Mouse (Mus musculus): ENCODE measurements around the gene Myadml2. TPM values are rescaled to one million over a fixed set of nuclear protein-coding genes. Genes with fewer than 3 reads are reported as not detected.
A peak's percentile ranks its signal among the peaks of the same experiment; 100 is the strongest.

Myadml2 gene
- polyA plus RNA-seq, 1 experiment from 2014 or later, result 0.61 TPM

- Histone ChIP-seq H3K9ac (ENCODE audit: low read depth, low read length) (no peak overlapping the region), H3K27me3 (ENCODE audit: control insufficient read depth, insufficient read depth, low read depth, low read length) (peaks cover 5% of the 10 kb centered on the region), H3K4me2 (ENCODE audit: low read depth, low read length) (no peak overlapping the region), H3K36me3 (ENCODE audit: control insufficient read depth, insufficient read depth) (peaks cover 19% of the 10 kb centered on the region), H3K9me3 (replicated peaks; ENCODE audit: control insufficient read depth, low read length) (no peaks in the 10 kb centered on the region), H3K4me1 (ENCODE audit: control insufficient read depth, low read depth, low read length) (peaks cover 12% of the 10 kb centered on the region), H3K4me3 (ENCODE audit: low read depth, low read length) (no peak overlapping the region), H3K27ac (ENCODE audit: low read length) (no peak overlapping the region)
- ATAC-seq (ENCODE audit: low read depth), result no peak
- WGBS (ENCODE audit: insufficient replicate concordance), result 75% methylated on average over 9 of the region's 9 CpGs
Observed at GRCm38 (mm10) chr11:120610477-120611046, 37.4 kb downstream of the Myadml2 start.

DNA sequence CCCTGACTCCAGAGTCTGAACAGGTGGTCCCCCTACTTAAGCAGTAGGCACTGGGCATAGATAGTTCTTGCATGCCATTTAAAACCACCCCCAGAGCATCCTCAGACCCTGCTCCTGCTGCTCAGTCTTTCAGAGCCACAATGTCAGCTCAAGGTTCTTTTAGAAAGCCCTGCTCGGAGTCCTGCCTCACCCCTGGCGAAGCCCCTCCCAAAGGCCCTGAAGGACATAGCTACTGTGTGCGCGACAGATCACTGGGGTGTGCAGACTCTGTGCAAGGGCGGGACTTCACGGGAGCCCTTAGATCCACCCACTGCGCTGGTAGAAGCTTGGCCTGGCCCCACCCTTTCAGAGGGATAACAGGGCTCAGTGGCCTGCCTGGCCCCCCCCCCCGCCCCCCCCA lies 38.7 kb downstream of the Myadml2 start:
- Histone ChIP-seq H3K27ac (ENCODE audit: low read length) (no peak overlapping the region), H3K9ac (ENCODE audit: low read depth, low read length) (no peak overlapping the region), H3K9me3 (replicated peaks; ENCODE audit: control insufficient read depth, low read length) (no peaks in the 10 kb centered on the region), H3K27me3 (ENCODE audit: control insufficient read depth, insufficient read depth, low read depth, low read length) (peaks cover 5% of the 10 kb centered on the region), H3K4me3 (ENCODE audit: low read depth, low read length) (no peak overlapping the region), H3K4me1 (ENCODE audit: control insufficient read depth, low read depth, low read length) (peaks cover 11% of the 10 kb centered on the region), H3K36me3 (ENCODE audit: control insufficient read depth, insufficient read depth) (peaks cover 19% of the 10 kb centered on the region), H3K4me2 (ENCODE audit: low read depth, low read length) (peak overlapping the region; percentile 59; the same call in 1 of the 2 replicates)
- ATAC-seq (ENCODE audit: low read depth), result peak; percentile 61
- 26% methylated on average over 8 of the region's 8 CpGs for WGBS (ENCODE audit: insufficient replicate concordance)

DNA sequence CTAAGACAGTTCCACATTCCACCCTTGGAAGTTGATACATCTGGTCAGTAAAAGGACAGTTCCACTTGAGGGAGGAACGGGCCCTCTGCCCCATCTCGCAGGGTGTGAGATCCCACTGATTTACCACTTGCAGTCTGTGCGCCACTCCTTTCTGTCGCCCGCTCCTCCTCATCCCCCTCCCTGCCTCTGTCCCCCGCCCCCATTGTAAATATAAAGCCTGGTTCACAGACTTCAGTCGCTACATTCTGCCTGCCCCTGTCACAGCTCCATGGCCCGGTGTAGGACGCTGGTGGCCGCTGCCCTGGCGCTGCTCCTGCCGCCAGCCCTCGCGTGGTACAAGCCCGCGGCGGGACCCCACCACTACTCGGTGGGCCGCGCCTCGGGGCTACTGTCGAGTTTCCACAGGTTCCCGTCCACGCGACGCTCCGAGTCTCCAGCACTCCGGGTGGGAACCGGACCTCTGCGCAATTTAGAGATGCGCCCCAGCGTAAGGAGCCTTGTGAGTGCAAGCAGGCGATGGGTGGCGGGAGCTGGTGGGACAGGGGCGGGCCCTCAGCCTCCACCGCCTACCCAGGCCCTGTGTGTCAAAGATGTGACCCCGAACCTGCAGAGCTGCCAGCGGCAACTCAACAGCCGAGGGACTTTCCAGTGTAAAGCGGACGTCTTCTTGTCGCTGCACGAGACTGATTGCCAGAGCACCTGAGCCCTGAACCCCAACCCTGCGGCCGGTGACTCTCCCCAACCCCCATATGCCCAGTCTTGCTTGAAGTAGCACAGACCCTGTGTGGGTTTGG lies 39.5 kb downstream of the Myadml2 start, which contains the start of gene Npb:
Npb (plus strand) TSS at position 237 of the 794 bp plus-strand sequence.
- Histone ChIP-seq H3K4me3 (ENCODE audit: low read depth, low read length) (peak within 1 kb of the TSS; percentile 45), H3K27ac (ENCODE audit: low read length) (peak within 1 kb of the TSS; percentile 58), H3K36me3 (ENCODE audit: control insufficient read depth, insufficient read depth) (peaks cover 18% of the 10 kb centered on the region), H3K4me2 (ENCODE audit: low read depth, low read length) (peak within 1 kb of the TSS; percentile 59), H3K27me3 (ENCODE audit: control insufficient read depth, insufficient read depth, low read depth, low read length) (peaks cover 5% of the 10 kb centered on the region), H3K9me3 (replicated peaks; ENCODE audit: control insufficient read depth, low read length) (no peaks in the 10 kb centered on the region), H3K4me1 (ENCODE audit: control insufficient read depth, low read depth, low read length) (peaks cover 18% of the 10 kb centered on the region), H3K9ac (ENCODE audit: low read depth, low read length) (peak within 1 kb of the TSS; percentile 37; the same call in 1 of the 2 replicates)
- ATAC-seq (ENCODE audit: low read depth), result peak; percentile 23
- WGBS (ENCODE audit: insufficient replicate concordance), result 16% methylated on average over 45 of the region's 45 CpGs

GRCm38 (mm10) chr11:120606764-120607163 lies 41.2 kb downstream of the Myadml2 start:
- H3K4me1 ChIP-seq (ENCODE audit: control insufficient read depth, low read depth, low read length), result peaks cover 29% of the 10 kb centered on the region
- H3K27ac ChIP-seq (ENCODE audit: low read length), result 0 out of 2 replicates have a peak overlapping the region, but pooled peaks have one; percentile 12
- H3K36me3 ChIP-seq (ENCODE audit: control insufficient read depth, insufficient read depth), result peaks cover 5% of the 10 kb centered on the region
- no peak for ATAC-seq (ENCODE audit: low read depth)
- H3K4me2 ChIP-seq (ENCODE audit: low read depth, low read length), result no peak overlapping the region
- H3K9ac ChIP-seq (ENCODE audit: low read depth, low read length), result no peak overlapping the region
- H3K27me3 ChIP-seq (ENCODE audit: control insufficient read depth, insufficient read depth, low read depth, low read length), result peaks cover 5% of the 10 kb centered on the region
- no peaks in the 10 kb centered on the region for H3K9me3 ChIP-seq (replicated peaks; ENCODE audit: control insufficient read depth, low read length)
- 72% methylated on average over 4 of the region's 4 CpGs for WGBS (ENCODE audit: insufficient replicate concordance)
- H3K4me3 ChIP-seq (ENCODE audit: low read depth, low read length), result no peak overlapping the region

DNA sequence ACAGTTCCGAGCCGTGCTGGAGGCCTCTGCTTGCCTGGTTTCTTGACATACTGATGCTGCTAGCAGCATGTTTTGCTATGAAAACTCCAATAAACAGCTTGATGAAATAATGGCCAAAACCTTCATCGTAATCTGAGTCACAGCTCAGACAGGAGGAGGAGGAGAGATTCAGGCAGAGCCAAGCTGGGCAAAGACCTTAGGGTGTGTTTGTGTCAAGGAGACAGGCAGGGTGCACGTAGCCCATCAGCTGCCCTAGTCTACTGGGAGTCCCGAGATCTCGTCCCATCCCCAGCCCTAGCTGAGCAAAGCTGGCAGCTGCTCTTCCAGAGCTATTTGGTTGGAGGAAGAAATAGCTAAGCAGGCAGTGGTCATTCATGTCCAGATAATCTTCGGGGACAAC lies 42.3 kb downstream of the Myadml2 start:
- Histone ChIP-seq H3K4me3 (ENCODE audit: low read depth, low read length) (no peak overlapping the region), H3K9me3 (replicated peaks; ENCODE audit: control insufficient read depth, low read length) (no peaks in the 10 kb centered on the region), H3K27me3 (ENCODE audit: control insufficient read depth, insufficient read depth, low read depth, low read length) (peaks cover 5% of the 10 kb centered on the region), H3K9ac (ENCODE audit: low read depth, low read length) (no peak overlapping the region), H3K36me3 (ENCODE audit: control insufficient read depth, insufficient read depth) (no peaks in the 10 kb centered on the region; the same call in 1 of the 2 replicates), H3K27ac (ENCODE audit: low read length) (no peak overlapping the region), H3K4me1 (ENCODE audit: control insufficient read depth, low read depth, low read length) (peaks cover 29% of the 10 kb centered on the region), H3K4me2 (ENCODE audit: low read depth, low read length) (no peak overlapping the region)
- WGBS (ENCODE audit: insufficient replicate concordance), result 80% methylated on average over 7 of the region's 7 CpGs
- no peak for ATAC-seq (ENCODE audit: low read depth)

DNA sequence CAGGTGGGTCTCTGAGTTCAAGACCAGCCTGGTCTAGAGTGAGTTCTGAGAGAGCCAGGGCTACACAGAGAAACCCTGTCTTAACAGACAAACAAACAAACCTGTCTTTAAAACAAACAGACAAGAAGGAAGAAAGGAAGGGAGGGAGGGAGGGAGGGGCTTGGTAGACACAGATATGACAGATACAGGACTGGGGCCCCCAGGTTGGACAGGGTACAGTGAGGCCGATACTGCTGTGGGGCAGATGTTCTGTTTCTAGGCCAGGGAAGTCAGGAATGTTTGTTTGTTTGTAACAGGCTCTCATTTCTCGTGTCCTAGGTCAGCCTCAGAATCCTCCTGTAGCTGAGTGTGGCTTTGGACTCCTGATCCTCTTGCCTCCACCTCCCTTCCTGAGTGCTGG lies 44.4 kb downstream of the Myadml2 start:
- Histone ChIP-seq H3K4me2 (ENCODE audit: low read depth, low read length) (peak overlapping the region; percentile 33; the same call in 1 of the 2 replicates), H3K4me3 (ENCODE audit: low read depth, low read length) (no peak overlapping the region), H3K9ac (ENCODE audit: low read depth, low read length) (peak overlapping the region; percentile 47), H3K27me3 (ENCODE audit: control insufficient read depth, insufficient read depth, low read depth, low read length) (peaks cover 4% of the 10 kb centered on the region), H3K27ac (ENCODE audit: low read length) (0 out of 2 replicates have a peak overlapping the region, but pooled peaks have one; percentile 52), H3K9me3 (replicated peaks; ENCODE audit: control insufficient read depth, low read length) (no peaks in the 10 kb centered on the region), H3K36me3 (ENCODE audit: control insufficient read depth, insufficient read depth) (no peaks in the 10 kb centered on the region; the same call in 1 of the 2 replicates), H3K4me1 (ENCODE audit: control insufficient read depth, low read depth, low read length) (peaks cover 31% of the 10 kb centered on the region)
- WGBS (ENCODE audit: insufficient replicate concordance), result 36% methylated on average over 2 of the region's 2 CpGs
- ATAC-seq (ENCODE audit: low read depth), result peak; percentile 71

- no peak for ATAC-seq (ENCODE audit: low read depth)
- peaks cover 45% of the 10 kb centered on the region for H3K4me1 ChIP-seq (ENCODE audit: control insufficient read depth, low read depth, low read length)
- H3K9ac ChIP-seq (ENCODE audit: low read depth, low read length), result no peak overlapping the region
- H3K36me3 ChIP-seq (ENCODE audit: control insufficient read depth, insufficient read depth), result peaks cover 11% of the 10 kb centered on the region
- no peaks in the 10 kb centered on the region for H3K9me3 ChIP-seq (replicated peaks; ENCODE audit: control insufficient read depth, low read length)
- H3K27ac ChIP-seq (ENCODE audit: low read length), result no peak overlapping the region
- H3K4me3 ChIP-seq (ENCODE audit: low read depth, low read length), result no peak overlapping the region
- H3K27me3 ChIP-seq (ENCODE audit: control insufficient read depth, insufficient read depth, low read depth, low read length), result no peaks in the 10 kb centered on the region
- H3K4me2 ChIP-seq (ENCODE audit: low read depth, low read length), result no peak overlapping the region
- WGBS (ENCODE audit: insufficient replicate concordance), result 78% methylated on average over 3 of the region's 3 CpGs
Observed at GRCm38 (mm10) chr11:120600716-120601115, 47.2 kb downstream of the Myadml2 start.

DNA sequence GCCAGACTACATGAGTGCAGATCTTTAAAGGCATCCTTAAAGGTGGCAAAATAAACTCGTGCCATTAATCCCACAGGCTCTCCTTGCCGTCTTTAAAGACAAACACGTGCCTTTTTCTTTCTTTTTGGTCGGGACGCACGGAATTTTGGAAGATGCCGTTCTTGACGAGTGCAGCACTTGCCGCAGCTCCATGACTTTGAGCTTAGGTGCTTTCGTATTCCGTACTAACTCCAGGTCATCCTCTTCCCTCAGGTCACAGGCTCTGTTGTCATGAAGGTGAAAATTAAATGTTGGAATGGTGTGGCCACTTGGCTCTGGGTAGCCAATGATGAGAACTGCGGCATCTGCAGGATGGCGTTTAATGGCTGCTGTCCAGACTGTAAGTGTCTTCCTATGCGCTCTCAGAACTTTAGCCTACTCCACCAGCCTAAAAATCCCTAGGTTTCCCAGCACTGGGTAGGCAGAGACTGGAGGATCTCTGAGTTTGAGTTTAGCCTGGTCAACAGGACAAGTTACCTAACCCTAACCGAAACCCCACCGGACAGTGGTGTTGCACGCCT lies 48.9 kb downstream of the Myadml2 start:
- Histone ChIP-seq H3K9me3 (replicated peaks; ENCODE audit: control insufficient read depth, low read length) (no peaks in the 10 kb centered on the region), H3K4me3 (ENCODE audit: low read depth, low read length) (peak overlapping the region; percentile 92), H3K36me3 (ENCODE audit: control insufficient read depth, insufficient read depth) (peaks cover 25% of the 10 kb centered on the region), H3K27me3 (ENCODE audit: control insufficient read depth, insufficient read depth, low read depth, low read length) (no peaks in the 10 kb centered on the region), H3K4me1 (ENCODE audit: control insufficient read depth, low read depth, low read length) (peaks cover 44% of the 10 kb centered on the region), H3K4me2 (ENCODE audit: low read depth, low read length) (peak overlapping the region; percentile 96), H3K9ac (ENCODE audit: low read depth, low read length) (peak overlapping the region; percentile 80), H3K27ac (ENCODE audit: low read length) (peak overlapping the region; percentile 95)
- ATAC-seq (ENCODE audit: low read depth), result no peak
- 46% methylated on average over 17 of the region's 17 CpGs for WGBS (ENCODE audit: insufficient replicate concordance)

Data from liver, embryonic 16.5 days (tissue).